Mouse (Mus musculus): ENCODE results near the gene Capza2. TPM values are rescaled to one million over a fixed set of nuclear protein-coding genes. Genes with fewer than 3 reads are reported as not detected.

Capza2 gene
- polyA plus RNA-seq, 2 experiments = 32.1 to 91.6 TPM

DNA sequence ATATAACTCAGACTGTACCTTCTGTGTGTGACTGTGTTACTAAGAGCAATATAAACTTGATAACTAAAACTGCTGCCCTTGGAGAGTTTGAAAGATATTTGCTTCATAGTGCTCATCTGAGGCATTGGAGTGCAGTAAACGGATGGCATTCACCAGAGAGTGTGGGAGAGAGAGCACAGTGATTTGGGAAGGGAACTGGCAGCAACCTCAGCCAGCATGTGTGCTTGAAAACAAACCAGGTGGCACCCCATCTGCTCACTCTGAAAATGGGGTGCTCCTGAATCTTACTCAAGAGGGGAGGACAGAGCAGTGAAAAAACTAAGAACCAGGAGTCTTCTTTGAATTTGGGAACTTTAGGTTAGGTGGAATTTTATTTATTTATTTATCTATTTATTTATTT lies 21.3 kb downstream of the Capza2 start:
- Histone ChIP-seq H3K4me1 (replicated peaks; ENCODE audit: control insufficient read depth in 2 of 2, insufficient read depth in 2 of 2, low read length in 1 of 2) (no peaks in the 10 kb centered on the region), H3K9me3 (ENCODE audit: control insufficient read depth, low read length) (no peaks in the 10 kb centered on the region), H3K4me3 (ENCODE audit: insufficient read depth in 1 of 2, low read depth in 2 of 2, low read length in 2 of 2) (no peak overlapping the region), H3K36me3 (replicated peaks; ENCODE audit: control insufficient read depth, insufficient read depth, low read depth) (no peaks in the 10 kb centered on the region; the same call in none of the 2 replicates), H3K9ac (replicated peaks) (no peak overlapping the region), H3K27me3 (ENCODE audit: control insufficient read depth, insufficient read depth, low read length) (no peaks in the 10 kb centered on the region), H3K27ac (no peak overlapping the region), H3K4me2 (ENCODE audit: low read depth) (no peak overlapping the region)
- 81% methylated on average over 1 of the region's 1 CpGs for WGBS (ENCODE audit: insufficient replicate concordance)
- DNase-seq (ENCODE audit: low read depth in 3 of 3, low spot score in 3 of 3) (no peak), ATAC-seq (ENCODE audit: insufficient read depth) (no peak)
- no peak for TF ChIP-seq EP300 (IDR thresholded peaks at IDR 0.05; ENCODE audit: low read depth)
- TF ChIP-seq CTCF (IDR thresholded peaks at IDR 0.05; ENCODE audit: low read depth) = no peak

DNA sequence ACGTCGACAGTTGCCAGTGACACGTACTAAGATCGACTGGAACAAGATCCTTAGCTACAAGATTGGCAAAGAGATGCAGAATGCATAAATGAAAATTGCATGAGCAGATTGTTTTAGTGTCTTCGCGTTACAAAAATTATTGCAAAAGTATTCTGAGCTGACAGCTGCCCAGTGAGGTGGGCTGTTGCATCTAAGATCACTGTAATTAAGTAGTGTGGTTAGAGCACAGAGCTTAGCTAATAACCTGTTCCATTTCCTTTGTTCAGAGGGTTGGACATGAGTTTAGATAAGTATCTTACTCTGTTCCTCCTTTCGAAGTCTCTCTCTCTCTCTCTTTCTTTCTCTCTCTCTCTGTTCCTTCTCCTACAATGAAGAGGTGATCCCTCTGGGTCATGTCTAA lies 29.3 kb downstream of the Capza2 start:
- DNase-seq (ENCODE audit: low read depth in 3 of 3, low spot score in 3 of 3) = no peak
- Histone ChIP-seq H3K4me3 (ENCODE audit: insufficient read depth in 1 of 2, low read depth in 2 of 2, low read length in 2 of 2) (no peak overlapping the region), H3K9me3 (ENCODE audit: control insufficient read depth, low read length) (no peaks in the 10 kb centered on the region), H3K36me3 (replicated peaks; ENCODE audit: control insufficient read depth, insufficient read depth, low read depth) (peaks cover 26% of the 10 kb centered on the region), H3K27ac (no peak overlapping the region), H3K9ac (replicated peaks) (no peak overlapping the region), H3K4me2 (ENCODE audit: low read depth) (no peak overlapping the region), H3K4me1 (replicated peaks; ENCODE audit: control insufficient read depth in 2 of 2, insufficient read depth in 2 of 2, low read length in 1 of 2) (no peaks in the 10 kb centered on the region), H3K27me3 (ENCODE audit: control insufficient read depth, insufficient read depth, low read length) (no peaks in the 10 kb centered on the region)
- ATAC-seq (ENCODE audit: insufficient read depth) = no peak
- TF ChIP-seq CTCF (IDR thresholded peaks at IDR 0.05; ENCODE audit: low read depth) = no peak
- no peak for TF ChIP-seq EP300 (IDR thresholded peaks at IDR 0.05; ENCODE audit: low read depth)
- WGBS (ENCODE audit: insufficient replicate concordance) = 83% methylated on average over 7 of the region's 7 CpGs

GRCm38 (mm10) chr6:17666024-17666423 lies 30.0 kb downstream of the Capza2 start:
- no peak for DNase-seq (ENCODE audit: low read depth in 3 of 3, low spot score in 3 of 3)
- no peak overlapping the region for H3K27ac ChIP-seq
- H3K4me2 ChIP-seq (ENCODE audit: low read depth) = no peak overlapping the region
- TF ChIP-seq CTCF (IDR thresholded peaks at IDR 0.05; ENCODE audit: low read depth) (no peak), EP300 (IDR thresholded peaks at IDR 0.05; ENCODE audit: low read depth) (no peak)
- H3K4me1 ChIP-seq (replicated peaks; ENCODE audit: control insufficient read depth in 2 of 2, insufficient read depth in 2 of 2, low read length in 1 of 2) = no peaks in the 10 kb centered on the region
- H3K4me3 ChIP-seq (ENCODE audit: insufficient read depth in 1 of 2, low read depth in 2 of 2, low read length in 2 of 2) = no peak overlapping the region
- H3K27me3 ChIP-seq (ENCODE audit: control insufficient read depth, insufficient read depth, low read length) = no peaks in the 10 kb centered on the region
- peaks cover 26% of the 10 kb centered on the region for H3K36me3 ChIP-seq (replicated peaks; ENCODE audit: control insufficient read depth, insufficient read depth, low read depth)
- no peak overlapping the region for H3K9ac ChIP-seq (replicated peaks)
- no peaks in the 10 kb centered on the region for H3K9me3 ChIP-seq (ENCODE audit: control insufficient read depth, low read length)
- no peak for ATAC-seq (ENCODE audit: insufficient read depth)

DNA sequence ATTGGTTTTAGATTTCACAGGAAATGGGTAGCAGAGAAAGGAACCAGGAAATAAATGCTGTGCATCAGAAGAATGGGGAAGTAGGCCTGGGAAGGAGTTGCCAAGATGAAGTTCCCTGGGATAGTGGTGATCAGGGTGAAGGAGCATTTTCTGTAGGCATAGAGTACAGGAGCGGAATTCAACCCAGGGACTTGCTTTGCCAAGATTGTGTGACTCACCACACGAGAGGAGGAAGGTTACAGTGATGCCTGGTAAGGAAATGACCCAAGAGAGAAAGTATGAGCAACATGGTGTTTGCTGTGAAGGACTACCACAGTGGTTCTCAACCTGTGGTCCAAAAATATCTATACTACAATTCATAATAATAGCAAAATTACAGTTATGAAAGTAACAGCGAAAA lies 31.8 kb downstream of the Capza2 start:
- Histone ChIP-seq H3K4me3 (ENCODE audit: insufficient read depth in 1 of 2, low read depth in 2 of 2, low read length in 2 of 2) (no peak overlapping the region), H3K9me3 (ENCODE audit: control insufficient read depth, low read length) (no peaks in the 10 kb centered on the region), H3K9ac (replicated peaks) (no peak overlapping the region), H3K27me3 (ENCODE audit: control insufficient read depth, insufficient read depth, low read length) (no peaks in the 10 kb centered on the region), H3K4me1 (replicated peaks; ENCODE audit: control insufficient read depth in 2 of 2, insufficient read depth in 2 of 2, low read length in 1 of 2) (no peaks in the 10 kb centered on the region), H3K27ac (no peak overlapping the region), H3K4me2 (ENCODE audit: low read depth) (no peak overlapping the region), H3K36me3 (replicated peaks; ENCODE audit: control insufficient read depth, insufficient read depth, low read depth) (peaks cover 26% of the 10 kb centered on the region)
- DNase-seq (ENCODE audit: low read depth in 3 of 3, low spot score in 3 of 3) (no peak), ATAC-seq (ENCODE audit: insufficient read depth) (no peak)
- WGBS (ENCODE audit: insufficient replicate concordance) = 86% methylated on average over 3 of the region's 3 CpGs
- no peak for TF ChIP-seq EP300 (IDR thresholded peaks at IDR 0.05; ENCODE audit: low read depth)
- no peak for TF ChIP-seq CTCF (IDR thresholded peaks at IDR 0.05; ENCODE audit: low read depth)

GRCm38 (mm10) chr6:17668334-17668733 lies 32.3 kb downstream of the Capza2 start:
- DNase-seq (ENCODE audit: low read depth in 3 of 3, low spot score in 3 of 3) (no peak), ATAC-seq (ENCODE audit: insufficient read depth) (no peak)
- TF ChIP-seq EP300 (IDR thresholded peaks at IDR 0.05; ENCODE audit: low read depth) = no peak
- TF ChIP-seq CTCF (IDR thresholded peaks at IDR 0.05; ENCODE audit: low read depth) = no peak
- H3K4me3 ChIP-seq (ENCODE audit: insufficient read depth in 1 of 2, low read depth in 2 of 2, low read length in 2 of 2) = no peak overlapping the region
- H3K9ac ChIP-seq (replicated peaks) = no peak overlapping the region
- H3K4me2 ChIP-seq (ENCODE audit: low read depth) = no peak overlapping the region
- H3K36me3 ChIP-seq (replicated peaks; ENCODE audit: control insufficient read depth, insufficient read depth, low read depth) = peaks cover 24% of the 10 kb centered on the region
- no peaks in the 10 kb centered on the region for H3K4me1 ChIP-seq (replicated peaks; ENCODE audit: control insufficient read depth in 2 of 2, insufficient read depth in 2 of 2, low read length in 1 of 2)
- no peak overlapping the region for H3K27ac ChIP-seq
- WGBS (ENCODE audit: insufficient replicate concordance) = 88% methylated on average over 12 of the region's 12 CpGs
- no peaks in the 10 kb centered on the region for H3K27me3 ChIP-seq (ENCODE audit: control insufficient read depth, insufficient read depth, low read length)
- H3K9me3 ChIP-seq (ENCODE audit: control insufficient read depth, low read length) = no peaks in the 10 kb centered on the region
